Mouse (Mus musculus) right cerebral cortex, postnatal 25 days (tissue): ENCODE data around the gene Ptpre.
"Not testable (repeated sequence)": the region's sequence is repeated elsewhere in the genome, so short reads cannot be mapped to it uniquely, and the experiment has no call there.

Experiments
- DNase-seq: peaks from one replicate; pipeline ENCODE4 v3.0.0; 2022

Gene Ptpre

GRCm38 (mm10) chr7:135699351-135699750, 162.1 kb downstream of the Ptpre start:
- not testable (repeated sequence) for DNase-seq

- no peak for DNase-seq
Observed at GRCm38 (mm10) chr7:135703600-135704148, 166.4 kb downstream of the Ptpre start.

GRCm38 (mm10) chr7:135704251-135704650, 167.0 kb downstream of the Ptpre start:
- no peak for DNase-seq

- DNase-seq = no peak
Observed at GRCm38 (mm10) chr7:135705083-135705482, 167.8 kb downstream of the Ptpre start.

GRCm38 (mm10) chr7:135705753-135706152, 168.5 kb downstream of the Ptpre start:
- no peak for DNase-seq

- no peak for DNase-seq
Observed at GRCm38 (mm10) chr7:135710702-135711101, 173.4 kb downstream of the Ptpre start.

GRCm38 (mm10) chr7:135712534-135712933, 175.3 kb downstream of the Ptpre start:
- no peak for DNase-seq

GRCm38 (mm10) chr7:135713326-135713725, 176.0 kb downstream of the Ptpre start:
- DNase-seq = no peak

- DNase-seq = no peak
Observed at GRCm38 (mm10) chr7:135715166-135715565, 177.9 kb downstream of the Ptpre start.

- no peak for DNase-seq
Observed at GRCm38 (mm10) chr7:135715642-135716444, 178.6 kb downstream of the Ptpre start, which contains the start of gene Mki67. Gene Mki67 (minus strand): TSS chr7:135716361.

- peak; percentile 82 for DNase-seq
Observed at GRCm38 (mm10) chr7:135716445-135716877, 179.2 kb downstream of the Ptpre start.

GRCm38 (mm10) chr7:135716968-135717557, 179.8 kb downstream of the Ptpre start:
- DNase-seq = no peak

- DNase-seq = no peak
Observed at GRCm38 (mm10) chr7:135721436-135721992, 184.2 kb downstream of the Ptpre start.

GRCm38 (mm10) chr7:135722011-135722838, 184.9 kb downstream of the Ptpre start:
- no peak for DNase-seq

- DNase-seq = no peak
Observed at GRCm38 (mm10) chr7:135723672-135724341, 186.5 kb downstream of the Ptpre start.

GRCm38 (mm10) chr7:135726707-135727106, 189.4 kb downstream of the Ptpre start:
- no peak for DNase-seq

GRCm38 (mm10) chr7:135728038-135728437, 190.8 kb downstream of the Ptpre start:
- no peak for DNase-seq

- DNase-seq = no peak
Observed at GRCm38 (mm10) chr7:135734379-135734778, 197.1 kb downstream of the Ptpre start.

- no peak for DNase-seq
Observed at GRCm38 (mm10) chr7:135734911-135735646, 197.8 kb downstream of the Ptpre start.
